Mouse (Mus musculus) CH12.LX (cell line): ENCODE measurements around the gene Ldhal6b. TPM values are rescaled to one million over a fixed set of nuclear protein-coding genes. Genes with fewer than 3 reads are reported as not detected.

Source experiments
- DNase-seq: peaks from one replicate; pipeline ENCODE4 v3.0.0-alpha.2; 2013; ENCODE audit errors: extremely low read depth
- H3K27ac ChIP-seq: 2 replicates; pipeline ENCODE4 v1.5.1; 2012; ENCODE audit warnings: low read depth, mild to moderate bottlenecking, control low read depth, moderate library complexity; ENCODE audit not compliant: insufficient read depth
- H3K27me3 ChIP-seq: replicated peaks from 2 replicates; pipeline ENCODE3; 2012; ENCODE audit warnings: inconsistent platforms
- H3K36me3 ChIP-seq, 2 experiments: replicated peaks in 1 of 2; 2 replicates each; pipeline versions ENCODE3 to v1.6.1; 2012; ENCODE audit warnings: inconsistent platforms in 1 of 2, low read length in 1 of 2, mild to moderate bottlenecking in 1 of 2, mixed read lengths in 1 of 2, moderate library complexity in 1 of 2; ENCODE audit not compliant: control insufficient read depth in 1 of 2, insufficient read depth in 1 of 2
- H3K4me1 ChIP-seq, 2 experiments: 2 replicates each; pipeline ENCODE4 v1.6.1; 2012; ENCODE audit warnings: inconsistent platforms in 1 of 2, moderate library complexity in 1 of 2; ENCODE audit not compliant: insufficient read depth in 2 of 2, control insufficient read depth in 1 of 2
- H3K4me2 ChIP-seq: 2 replicates; pipeline ENCODE4 v1.6.1; 2012; ENCODE audit warnings: low read depth, mild to moderate bottlenecking, control low read depth; ENCODE audit not compliant: poor library complexity, insufficient read depth, severe bottlenecking
- H3K4me3 ChIP-seq, 3 experiments: fragments of 150-350 bp in 1 of 3; sonication (generic) in 1 of 3; replicated peaks in 1 of 3; 2 replicates each; pipeline versions ENCODE3 to v1.5.1; 2011 to 2012; ENCODE audit warnings: low read depth in 2 of 3, low read length in 2 of 3, mild to moderate bottlenecking in 2 of 3, moderate library complexity in 2 of 3, control low read depth in 1 of 3, improper control_type of control experiment in 1 of 3, inconsistent platforms in 1 of 3, mixed read lengths in 1 of 3; ENCODE audit not compliant: poor library complexity in 1 of 3
- H3K79me2 ChIP-seq: replicated peaks from 2 replicates; pipeline ENCODE4 v1.6.1; 2012; ENCODE audit warnings: mild to moderate bottlenecking, moderate library complexity; ENCODE audit not compliant: control insufficient read depth, poor library complexity, insufficient read depth, severe bottlenecking; ENCODE audit errors: extremely low read depth
- H3K9ac ChIP-seq: 2 replicates; pipeline ENCODE4 v1.6.1; 2012; ENCODE audit warnings: low read depth, mild to moderate bottlenecking, control low read depth, moderate library complexity; ENCODE audit not compliant: insufficient read depth
- H3K9me3 ChIP-seq: replicated peaks from 2 replicates; pipeline ENCODE3; 2012; ENCODE audit warnings: low read length, inconsistent platforms, mixed read lengths
- BHLHE40 ChIP-seq: IDR thresholded peaks from 2 replicates; pipeline ENCODE4 v1.6.1; 2011; ENCODE audit warnings: mild to moderate bottlenecking, low read depth, low read length, improper control_type of control experiment
- CTCF ChIP-seq, 2 experiments: IDR thresholded peaks in 1 of 2; conservative IDR thresholded peaks in 1 of 2; 2 replicates each; pipeline ENCODE4 v1.5.1; 2011 to 2012; ENCODE audit warnings: low read depth in 2 of 2, low read length in 2 of 2, improper control_type of control experiment in 1 of 2, inconsistent platforms in 1 of 2, mild to moderate bottlenecking in 1 of 2, moderate library complexity in 1 of 2
- ELF1 ChIP-seq: IDR thresholded peaks from 2 replicates; pipeline ENCODE4 v1.6.1; 2014; ENCODE audit warnings: low read depth, mild to moderate bottlenecking, inconsistent platforms, low read length, improper control_type of control experiment
- EP300 ChIP-seq: IDR thresholded peaks from 2 replicates; pipeline ENCODE4 v1.6.1; 2011; ENCODE audit warnings: low read length, improper control_type of control experiment
- ETS1 ChIP-seq: conservative IDR thresholded peaks from 2 replicates; pipeline ENCODE4 v1.6.1; 2012; ENCODE audit warnings: low read depth, mild to moderate bottlenecking, inconsistent platforms, low read length, improper control_type of control experiment, moderate library complexity
- GABPA ChIP-seq: IDR thresholded peaks from 2 replicates; pipeline ENCODE4 v1.6.1; 2012; ENCODE audit warnings: low read depth, low read length, improper control_type of control experiment, inconsistent platforms; ENCODE audit not compliant: insufficient replicate concordance
- JUN ChIP-seq: IDR thresholded peaks from 2 replicates; pipeline ENCODE4 v1.6.1; 2011; ENCODE audit warnings: low read depth, mild to moderate bottlenecking, low read length, improper control_type of control experiment, moderate library complexity; ENCODE audit not compliant: insufficient read depth
- JUND ChIP-seq: conservative IDR thresholded peaks from 2 replicates; pipeline ENCODE4 v1.6.1; 2011; ENCODE audit warnings: low read depth, low read length, improper control_type of control experiment
- MAFK ChIP-seq: IDR thresholded peaks from 2 replicates; pipeline ENCODE4 v1.6.1; 2011; ENCODE audit warnings: low read length, improper control_type of control experiment; ENCODE audit not compliant: insufficient replicate concordance
- NRF1 ChIP-seq: IDR thresholded peaks from 2 replicates; pipeline ENCODE4 v1.6.1; 2014; ENCODE audit warnings: low read depth, mild to moderate bottlenecking, inconsistent platforms, low read length, improper control_type of control experiment, moderate library complexity
- PAX5 ChIP-seq: IDR thresholded peaks from 2 replicates; pipeline ENCODE4 v1.6.1; 2012; ENCODE audit warnings: low read length, inconsistent platforms, mixed read lengths
- POLR2AphosphoS2 ChIP-seq: IDR thresholded peaks from 2 replicates; pipeline ENCODE4 v1.6.1; 2011; ENCODE audit warnings: low read depth, low read length, improper control_type of control experiment
- RAD21 ChIP-seq: IDR thresholded peaks from 2 replicates; pipeline ENCODE4 v1.6.1; 2011; ENCODE audit warnings: low read depth, mild to moderate bottlenecking, low read length, improper control_type of control experiment, moderate library complexity
- RCOR1 ChIP-seq: conservative IDR thresholded peaks from 2 replicates; pipeline ENCODE4 v1.6.1; 2012; ENCODE audit warnings: low read depth, mild to moderate bottlenecking, inconsistent platforms, low read length, improper control_type of control experiment
- SIN3A ChIP-seq: IDR thresholded peaks from 2 replicates; pipeline ENCODE4 v1.6.1; 2012; ENCODE audit warnings: low read length, improper control_type of control experiment, inconsistent platforms
- SMC3 ChIP-seq: IDR thresholded peaks from 2 replicates; pipeline ENCODE4 v1.6.1; 2011; ENCODE audit warnings: low read depth, low read length, improper control_type of control experiment
- TBP ChIP-seq: conservative IDR thresholded peaks from 2 replicates; pipeline ENCODE4 v1.6.1; 2011; ENCODE audit warnings: low read depth, low read length, improper control_type of control experiment
- UBTF ChIP-seq: IDR thresholded peaks from 2 replicates; pipeline ENCODE4 v1.6.1; 2012; ENCODE audit warnings: low read depth, mild to moderate bottlenecking, inconsistent platforms, low read length, improper control_type of control experiment, moderate library complexity
- USF1 ChIP-seq: IDR thresholded peaks from 2 replicates; pipeline ENCODE4 v1.6.1; 2014; ENCODE audit warnings: low read depth, mild to moderate bottlenecking, inconsistent platforms, low read length, improper control_type of control experiment
- ZC3H11A ChIP-seq: IDR thresholded peaks from 2 replicates; pipeline ENCODE4 v1.6.1; 2012; ENCODE audit warnings: low read depth, mild to moderate bottlenecking, inconsistent platforms, low read length, improper control_type of control experiment
- ZKSCAN1 ChIP-seq: IDR thresholded peaks from 2 replicates; pipeline ENCODE4 v1.6.1; 2012; ENCODE audit warnings: low read depth, inconsistent platforms, low read length, improper control_type of control experiment, borderline replicate concordance
- ZMIZ1 ChIP-seq: IDR thresholded peaks from 2 replicates; pipeline ENCODE4 v1.6.1; 2012; ENCODE audit warnings: low read depth, mild to moderate bottlenecking, inconsistent platforms, low read length, improper control_type of control experiment
- ZNF384 ChIP-seq: IDR thresholded peaks from 2 replicates; pipeline ENCODE4 v1.6.1; 2012; ENCODE audit warnings: low read depth, low read length, improper control_type of control experiment, inconsistent platforms
- dilution Hi-C: fragments of 300-500 bp; cut with MboI; formaldehyde crosslinking; loops from 2 replicates; pipeline ENCODE4 v1.14.3; 2020; ENCODE audit warnings: low sequenced_read_pairs; ENCODE audit not compliant: extremely low pct_unique_long_range_greater_than_20kb, extremely low pct_ligation_motif_present
- in situ Hi-C: fragments of 300-500 bp; cut with MboI; formaldehyde crosslinking; loops from 3 replicates; pipeline ENCODE4 v1.14.3; 2019; ENCODE audit warnings: low sequenced_read_pairs, low pct_ligation_motif_present, low pct_unique_long_range_greater_than_20kb, mixed read lengths
- polyA plus RNA-seq: library from polyadenylated mRNA; unstranded; fragments of >175 nt; gene quantifications from 2 replicates; pipeline ENCODE4 v1.2.1, GENCODE M21; 2012; ENCODE audit warnings: low read depth; ENCODE audit not compliant: insufficient read length
- total RNA-seq, 2 experiments: library from RNA; depleted of rRNA; stranded (reverse); fragments of 300-350 nt in 1 of 2; fragments of >200 nt in 1 of 2; gene quantifications; 2 replicates each; pipeline ENCODE4 v1.2.3; 2012 to 2014

Ldhal6b gene
- total and polyA plus RNA-seq, 3 experiments = 0.15 to 0.25 TPM; not detected in 1

- H3K4me3 ChIP-seq = no peak overlapping the region
- H3K27me3 ChIP-seq = peaks cover 11% of the 10 kb centered on the region
- dilution Hi-C loops (no loop called here), in situ Hi-C loops (no loop called here)
- no peak overlapping the region for H3K4me2 ChIP-seq
- H3K4me1 ChIP-seq = peaks cover 3 to 11% of the 10 kb centered on the region in 2 experiments
- H3K79me2 ChIP-seq = no peaks in the 10 kb centered on the region
- no peak for DNase-seq
- no peak overlapping the region for H3K27ac ChIP-seq
- no peaks in the 10 kb centered on the region for H3K9me3 ChIP-seq
- H3K9ac ChIP-seq = no peak overlapping the region
- TF ChIP-seq PAX5 (no peak), ELF1 (no peak), SIN3A (no peak), RAD21 (no peak), UBTF (no peak), RCOR1 (no peak), GABPA (no peak), ZNF384 (no peak), EP300 (no peak), JUND (no peak), ZMIZ1 (no peak), ZC3H11A (no peak), CTCF (conservative IDR thresholded peaks at IDR 0.05 in 1 of 2, IDR thresholded peaks at IDR 0.05 in 1 of 2; ENCODE audit: low read depth in 2 of 2, low read length in 2 of 2) (no peak), USF1 (no peak)
- H3K36me3 ChIP-seq = no peaks in the 10 kb centered on the region
Measured at GRCm38 (mm10) chr17:5453657-5454056, 35.1 kb upstream of the Ldhal6b start.

- Histone ChIP-seq H3K79me2 (0 out of 2 replicates have a peak, but pooled peaks cover 5% of the 10 kb centered on the region), H3K9ac (no peak overlapping the region), H3K36me3 (peaks cover 0 to under 1% of the 10 kb centered on the region in 2 experiments), H3K9me3 (peaks cover 3% of the 10 kb centered on the region), H3K4me1 (peaks cover 2 to 18% of the 10 kb centered on the region in 2 experiments; a peak in 3 of 4 replicates), H3K27ac (no peak overlapping the region), H3K4me3 (no peak overlapping the region), H3K27me3 (peaks cover 11% of the 10 kb centered on the region), H3K4me2 (no peak overlapping the region)
- DNase-seq = no peak
- in situ Hi-C loops (loop anchor here (25.0 kb wide), 2 partner anchors 469 to 569 kb away; no protein-coding TSS in a partner anchor), dilution Hi-C loops (no loop called here)
- no peak for TF ChIP-seq TBP
- TF ChIP-seq UBTF = no peak
- TF ChIP-seq ETS1 = no peak
- no peak for TF ChIP-seq SMC3
- no peak for TF ChIP-seq PAX5
- no peak for TF ChIP-seq NRF1
- TF ChIP-seq ZMIZ1 = no peak
- TF ChIP-seq POLR2AphosphoS2 = no peak
- TF ChIP-seq JUN = no peak
- no peak for TF ChIP-seq ZNF384
- TF ChIP-seq ZKSCAN1 = no peak
- TF ChIP-seq MAFK = no peak
- TF ChIP-seq BHLHE40 = no peak
Measured at GRCm38 (mm10) chr17:5443751-5444150, 25.2 kb upstream of the Ldhal6b start.
